Mouse (Mus musculus) liver, embryonic 14.5 days (tissue): Measurements from ENCODE around the gene P2ry6. TPM values are rescaled to one million over a fixed set of nuclear protein-coding genes. Genes with fewer than 3 reads are reported as not detected.

ENCODE experiments used
- ATAC-seq: fragments of 200-750 bp; cut with Nextera tagmentation; 2 replicates; pipeline ENCODE4 v1.8.0; 2017; ENCODE audit warnings: moderate number of reproducible peaks, mild to moderate bottlenecking, moderate library complexity; ENCODE audit not compliant: insufficient read depth
- DNase-seq, 3 experiments: peaks; one replicate each; pipeline ENCODE4 v3.0.0-alpha.2; 2012 to 2013; ENCODE audit warnings: low read depth in 3 of 3, low spot score in 3 of 3
- H3K27ac ChIP-seq: fragments of 300-500 bp; sonication (generic); 2 replicates; pipeline ENCODE4 v1.5.1; 2014; ENCODE audit warnings: moderate library complexity, mild to moderate bottlenecking, control low read depth, inconsistent platforms
- H3K27me3 ChIP-seq: fragments of 300-500 bp; sonication (generic); 2 replicates; pipeline ENCODE4 v1.6.1; 2014; ENCODE audit warnings: mild to moderate bottlenecking, low read length, moderate library complexity; ENCODE audit not compliant: control insufficient read depth, insufficient read depth
- H3K36me3 ChIP-seq: fragments of 300-500 bp; sonication (generic); replicated peaks from 2 replicates; pipeline ENCODE4 v1.6.1; 2014; ENCODE audit warnings: low read depth; ENCODE audit not compliant: control insufficient read depth, insufficient read depth
- H3K4me1 ChIP-seq, 2 experiments: fragments of 200-500 bp in 1 of 2; fragments of 300-500 bp in 1 of 2; sonication (generic) in 1 of 2; replicated peaks; 2 replicates each; pipeline ENCODE4 v1.6.1; 2012 to 2014; ENCODE audit warnings: antibody characterized with exemption in 1 of 2, inconsistent platforms in 1 of 2, low read length in 1 of 2; ENCODE audit not compliant: control insufficient read depth in 2 of 2, insufficient read depth in 2 of 2
- H3K4me2 ChIP-seq: fragments of 300-500 bp; sonication (generic); 2 replicates; pipeline ENCODE4 v1.6.1; 2014; ENCODE audit warnings: low read depth, mild to moderate bottlenecking, control low read depth, moderate library complexity
- H3K4me3 ChIP-seq, 2 experiments: fragments of 200-500 bp in 1 of 2; fragments of 300-500 bp in 1 of 2; sonication (generic) in 1 of 2; 2 replicates each; pipeline ENCODE4 v1.5.1; 2012 to 2014; ENCODE audit warnings: low read depth in 2 of 2, low read length in 2 of 2, mild to moderate bottlenecking in 2 of 2, control low read depth in 1 of 2, inconsistent platforms in 1 of 2, moderate library complexity in 1 of 2; ENCODE audit not compliant: insufficient read depth in 1 of 2
- H3K9ac ChIP-seq: fragments of 300-500 bp; sonication (generic); replicated peaks from 2 replicates; pipeline ENCODE4 v1.6.1; 2014; ENCODE audit warnings: mild to moderate bottlenecking, control low read depth, moderate library complexity
- H3K9me3 ChIP-seq: fragments of 300-500 bp; sonication (generic); 2 replicates; pipeline ENCODE4 v1.6.1; 2016; ENCODE audit warnings: low read length, mixed read lengths; ENCODE audit not compliant: control insufficient read depth
- CTCF ChIP-seq: IDR thresholded peaks from 2 replicates; pipeline ENCODE4 v1.5.1; 2016; ENCODE audit warnings: antibody characterized with exemption, low read depth, control low read depth
- EP300 ChIP-seq: IDR thresholded peaks from 2 replicates; pipeline ENCODE4 v1.6.1; 2016; ENCODE audit warnings: antibody characterized with exemption, low read depth
- WGBS: fragments of 180-500 bp; shearing (Covaris S2); extraction: QIAGEN DNeasy Blood & Tissue Kit; methylation state at CpG from one replicate; pipeline ENCODE4 v1.1.7; 2014; ENCODE audit not compliant: insufficient replicate concordance; 5-methylcytosine and 5-hydroxymethylcytosine counted together
- polyA plus RNA-seq, 2 experiments: library from polyadenylated mRNA; depleted of rRNA in 1 of 2; stranded (reverse) in 1 of 2; unstranded in 1 of 2; fragments of >200 nt; fragmentation: Nextera tagmentation in 1 of 2; extraction: Ambion mirVana in 1 of 2; gene quantifications; 2 replicates each; pipeline versions ENCODE4 v1.2.1 to v1.2.3; 2012 to 2014

Gene P2ry6
- polyA plus RNA-seq, 2 experiments: 2.0 to 2.9 TPM

GRCm38 (mm10) chr7:100924674-100925445 lies 49.6 kb downstream of the P2ry6 start:
- TF ChIP-seq CTCF (no peak), EP300 (no peak)
- DNase-seq: no peak
- Histone ChIP-seq H3K27me3 (peaks cover 5% of the 10 kb centered on the region), H3K4me2 (no peak overlapping the region), H3K27ac (no peak overlapping the region), H3K9ac (no peak overlapping the region), H3K4me1 (peaks cover 0 to 3% of the 10 kb centered on the region in 2 experiments; a peak in 2 of 4 replicates), H3K36me3 (no peaks in the 10 kb centered on the region), H3K4me3 (no peak overlapping the region), H3K9me3 (no peaks in the 10 kb centered on the region)
- no peak for ATAC-seq
- WGBS: 53% methylated on average over 10 of the region's 10 CpGs

GRCm38 (mm10) chr7:100924200-100924599 lies 50.2 kb downstream of the P2ry6 start:
- DNase-seq: no peak
- 66% methylated on average over 5 of the region's 5 CpGs for WGBS

GRCm38 (mm10) chr7:100922907-100923306 lies 51.5 kb downstream of the P2ry6 start:
- Histone ChIP-seq H3K27me3 (no peaks in the 10 kb centered on the region), H3K9ac (no peak overlapping the region), H3K9me3 (no peaks in the 10 kb centered on the region), H3K4me1 (peaks cover 0 to 4% of the 10 kb centered on the region in 2 experiments; a peak in 2 of 4 replicates), H3K36me3 (no peaks in the 10 kb centered on the region), H3K4me3 (no peak overlapping the region), H3K4me2 (no peak overlapping the region), H3K27ac (no peak overlapping the region)
- whole genome bisulfite sequencing: 62% methylated on average over 4 of the region's 4 CpGs
- no peak for TF ChIP-seq EP300
- DNase-seq (no peak), ATAC-seq (no peak)

More at GRCm38 (mm10) chr7:100924200-100924599, 50.2 kb downstream of the P2ry6 start:
- H3K27ac ChIP-seq: no peak overlapping the region
- no peaks in the 10 kb centered on the region for H3K36me3 ChIP-seq
- peaks cover 0 to 4% of the 10 kb centered on the region in 2 experiments; a peak in 2 of 4 replicates for H3K4me1 ChIP-seq
- TF ChIP-seq CTCF (no peak), EP300 (no peak)
- ATAC-seq: no peak
- H3K4me2 ChIP-seq: no peak overlapping the region
- no peak overlapping the region for H3K9ac ChIP-seq
- H3K9me3 ChIP-seq: no peaks in the 10 kb centered on the region
- H3K27me3 ChIP-seq: no peaks in the 10 kb centered on the region; the same call in 1 of the 2 replicates
- no peak overlapping the region for H3K4me3 ChIP-seq

GRCm38 (mm10) chr7:100921289-100921688 lies 53.2 kb downstream of the P2ry6 start:
- ATAC-seq: no peak
- no peak overlapping the region for H3K4me3 ChIP-seq
- H3K27me3 ChIP-seq: no peaks in the 10 kb centered on the region
- no peak for DNase-seq
- H3K36me3 ChIP-seq: no peaks in the 10 kb centered on the region
- H3K4me1 ChIP-seq: peaks cover 0 to 3% of the 10 kb centered on the region in 2 experiments; a peak in 2 of 4 replicates
- H3K27ac ChIP-seq: no peak overlapping the region
- H3K9me3 ChIP-seq: no peaks in the 10 kb centered on the region
- no peak overlapping the region for H3K4me2 ChIP-seq
- WGBS: 63% methylated on average over 5 of the region's 5 CpGs
- no peak overlapping the region for H3K9ac ChIP-seq
- no peak for TF ChIP-seq EP300
- TF ChIP-seq CTCF: no peak

- WGBS: 41% methylated on average over 2 of the region's 2 CpGs
- ATAC-seq: no peak
- Histone ChIP-seq H3K9ac (no peak overlapping the region), H3K27ac (no peak overlapping the region), H3K4me3 (no peak overlapping the region), H3K27me3 (no peaks in the 10 kb centered on the region), H3K4me1 (peaks cover 0 to 3% of the 10 kb centered on the region in 2 experiments; a peak in 2 of 4 replicates), H3K9me3 (no peaks in the 10 kb centered on the region), H3K4me2 (no peak overlapping the region), H3K36me3 (no peaks in the 10 kb centered on the region)
- DNase-seq: no peak
- TF ChIP-seq CTCF (no peak), EP300 (no peak)
These were observed 54.7 kb downstream of the P2ry6 start for GRCm38 (mm10) chr7:100919809-100920107.
